Mouse (Mus musculus) CH12.LX (cell line): ENCODE measurements around the gene Arhgap45. TPM values are rescaled to one million over a fixed set of nuclear protein-coding genes. Genes with fewer than 3 reads are reported as not detected.

Experiments
- DNase-seq: peaks from one replicate; pipeline ENCODE4 v3.0.0-alpha.2; 2013; ENCODE audit errors: extremely low read depth
- H3K27ac ChIP-seq: 2 replicates; pipeline ENCODE4 v1.5.1; 2012; ENCODE audit warnings: low read depth, mild to moderate bottlenecking, control low read depth, moderate library complexity; ENCODE audit not compliant: insufficient read depth
- H3K27me3 ChIP-seq: replicated peaks from 2 replicates; pipeline ENCODE3; 2012; ENCODE audit warnings: inconsistent platforms
- H3K36me3 ChIP-seq, 2 experiments: replicated peaks in 1 of 2; 2 replicates each; pipeline versions ENCODE3 to v1.6.1; 2012; ENCODE audit warnings: inconsistent platforms in 1 of 2, low read length in 1 of 2, mild to moderate bottlenecking in 1 of 2, mixed read lengths in 1 of 2, moderate library complexity in 1 of 2; ENCODE audit not compliant: control insufficient read depth in 1 of 2, insufficient read depth in 1 of 2
- H3K4me1 ChIP-seq, 2 experiments: 2 replicates each; pipeline ENCODE4 v1.6.1; 2012; ENCODE audit warnings: inconsistent platforms in 1 of 2, moderate library complexity in 1 of 2; ENCODE audit not compliant: insufficient read depth in 2 of 2, control insufficient read depth in 1 of 2
- H3K4me2 ChIP-seq: 2 replicates; pipeline ENCODE4 v1.6.1; 2012; ENCODE audit warnings: low read depth, mild to moderate bottlenecking, control low read depth; ENCODE audit not compliant: poor library complexity, insufficient read depth, severe bottlenecking
- H3K4me3 ChIP-seq, 3 experiments: fragments of 150-350 bp in 1 of 3; sonication (generic) in 1 of 3; replicated peaks in 1 of 3; 2 replicates each; pipeline versions ENCODE3 to v1.5.1; 2011 to 2012; ENCODE audit warnings: low read depth in 2 of 3, low read length in 2 of 3, mild to moderate bottlenecking in 2 of 3, moderate library complexity in 2 of 3, control low read depth in 1 of 3, improper control_type of control experiment in 1 of 3, inconsistent platforms in 1 of 3, mixed read lengths in 1 of 3; ENCODE audit not compliant: poor library complexity in 1 of 3
- H3K79me2 ChIP-seq: replicated peaks from 2 replicates; pipeline ENCODE4 v1.6.1; 2012; ENCODE audit warnings: mild to moderate bottlenecking, moderate library complexity; ENCODE audit not compliant: control insufficient read depth, poor library complexity, insufficient read depth, severe bottlenecking; ENCODE audit errors: extremely low read depth
- H3K9ac ChIP-seq: 2 replicates; pipeline ENCODE4 v1.6.1; 2012; ENCODE audit warnings: low read depth, mild to moderate bottlenecking, control low read depth, moderate library complexity; ENCODE audit not compliant: insufficient read depth
- H3K9me3 ChIP-seq: replicated peaks from 2 replicates; pipeline ENCODE3; 2012; ENCODE audit warnings: low read length, inconsistent platforms, mixed read lengths
- BHLHE40 ChIP-seq: IDR thresholded peaks from 2 replicates; pipeline ENCODE4 v1.6.1; 2011; ENCODE audit warnings: mild to moderate bottlenecking, low read depth, low read length, improper control_type of control experiment
- ELF1 ChIP-seq: IDR thresholded peaks from 2 replicates; pipeline ENCODE4 v1.6.1; 2014; ENCODE audit warnings: low read depth, mild to moderate bottlenecking, inconsistent platforms, low read length, improper control_type of control experiment
- EP300 ChIP-seq: IDR thresholded peaks from 2 replicates; pipeline ENCODE4 v1.6.1; 2011; ENCODE audit warnings: low read length, improper control_type of control experiment
- ETS1 ChIP-seq: conservative IDR thresholded peaks from 2 replicates; pipeline ENCODE4 v1.6.1; 2012; ENCODE audit warnings: low read depth, mild to moderate bottlenecking, inconsistent platforms, low read length, improper control_type of control experiment, moderate library complexity
- GABPA ChIP-seq: IDR thresholded peaks from 2 replicates; pipeline ENCODE4 v1.6.1; 2012; ENCODE audit warnings: low read depth, low read length, improper control_type of control experiment, inconsistent platforms; ENCODE audit not compliant: insufficient replicate concordance
- HCFC1 ChIP-seq: IDR thresholded peaks from 2 replicates; pipeline ENCODE4 v1.6.1; 2012; ENCODE audit warnings: low read depth, mild to moderate bottlenecking, inconsistent platforms, low read length, improper control_type of control experiment
- JUND ChIP-seq: conservative IDR thresholded peaks from 2 replicates; pipeline ENCODE4 v1.6.1; 2011; ENCODE audit warnings: low read depth, low read length, improper control_type of control experiment
- MAZ ChIP-seq: IDR thresholded peaks from 2 replicates; pipeline ENCODE4 v1.6.1; 2012; ENCODE audit warnings: low read depth, mild to moderate bottlenecking, inconsistent platforms, low read length, improper control_type of control experiment, moderate library complexity
- MXI1 ChIP-seq: IDR thresholded peaks from 2 replicates; pipeline ENCODE4 v1.6.1; 2011; ENCODE audit warnings: mild to moderate bottlenecking, low read depth, low read length, improper control_type of control experiment
- MYC ChIP-seq: IDR thresholded peaks from 2 replicates; pipeline ENCODE4 v1.6.1; 2011; ENCODE audit warnings: low read depth, mild to moderate bottlenecking, improper control_type of control experiment, low read length
- NELFE ChIP-seq: IDR thresholded peaks from 2 replicates; pipeline ENCODE4 v1.6.1; 2011; ENCODE audit warnings: low read depth, low read length, improper control_type of control experiment
- POLR2A ChIP-seq: IDR thresholded peaks from 2 replicates; pipeline ENCODE4 v1.6.1; 2011; ENCODE audit warnings: low read depth, mild to moderate bottlenecking, improper control_type of control experiment, low read length
- POLR2AphosphoS2 ChIP-seq: IDR thresholded peaks from 2 replicates; pipeline ENCODE4 v1.6.1; 2011; ENCODE audit warnings: low read depth, low read length, improper control_type of control experiment
- RCOR1 ChIP-seq: conservative IDR thresholded peaks from 2 replicates; pipeline ENCODE4 v1.6.1; 2012; ENCODE audit warnings: low read depth, mild to moderate bottlenecking, inconsistent platforms, low read length, improper control_type of control experiment
- TBP ChIP-seq: conservative IDR thresholded peaks from 2 replicates; pipeline ENCODE4 v1.6.1; 2011; ENCODE audit warnings: low read depth, low read length, improper control_type of control experiment
- TCF12 ChIP-seq: IDR thresholded peaks from 2 replicates; pipeline ENCODE4 v1.6.1; 2014; ENCODE audit warnings: low read depth, mild to moderate bottlenecking, inconsistent platforms, low read length, improper control_type of control experiment
- UBTF ChIP-seq: IDR thresholded peaks from 2 replicates; pipeline ENCODE4 v1.6.1; 2012; ENCODE audit warnings: low read depth, mild to moderate bottlenecking, inconsistent platforms, low read length, improper control_type of control experiment, moderate library complexity
- USF1 ChIP-seq: IDR thresholded peaks from 2 replicates; pipeline ENCODE4 v1.6.1; 2014; ENCODE audit warnings: low read depth, mild to moderate bottlenecking, inconsistent platforms, low read length, improper control_type of control experiment
- ZMIZ1 ChIP-seq: IDR thresholded peaks from 2 replicates; pipeline ENCODE4 v1.6.1; 2012; ENCODE audit warnings: low read depth, mild to moderate bottlenecking, inconsistent platforms, low read length, improper control_type of control experiment
- ZNF384 ChIP-seq: IDR thresholded peaks from 2 replicates; pipeline ENCODE4 v1.6.1; 2012; ENCODE audit warnings: low read depth, low read length, improper control_type of control experiment, inconsistent platforms
- dilution Hi-C: fragments of 300-500 bp; cut with MboI; formaldehyde crosslinking; loops from 2 replicates; pipeline ENCODE4 v1.14.3; 2020; ENCODE audit warnings: low sequenced_read_pairs; ENCODE audit not compliant: extremely low pct_unique_long_range_greater_than_20kb, extremely low pct_ligation_motif_present
- in situ Hi-C: fragments of 300-500 bp; cut with MboI; formaldehyde crosslinking; loops from 3 replicates; pipeline ENCODE4 v1.14.3; 2019; ENCODE audit warnings: low sequenced_read_pairs, low pct_ligation_motif_present, low pct_unique_long_range_greater_than_20kb, mixed read lengths
- polyA plus RNA-seq: library from polyadenylated mRNA; unstranded; fragments of >175 nt; gene quantifications from 2 replicates; pipeline ENCODE4 v1.2.1, GENCODE M21; 2012; ENCODE audit warnings: low read depth; ENCODE audit not compliant: insufficient read length
- total RNA-seq, 2 experiments: library from RNA; depleted of rRNA; stranded (reverse); fragments of 300-350 nt in 1 of 2; fragments of >200 nt in 1 of 2; gene quantifications; 2 replicates each; pipeline ENCODE4 v1.2.3; 2012 to 2014

Gene Arhgap45
- total and polyA plus RNA-seq, 3 experiments: 10.3 to 25.9 (median 20.2) TPM

DNA sequence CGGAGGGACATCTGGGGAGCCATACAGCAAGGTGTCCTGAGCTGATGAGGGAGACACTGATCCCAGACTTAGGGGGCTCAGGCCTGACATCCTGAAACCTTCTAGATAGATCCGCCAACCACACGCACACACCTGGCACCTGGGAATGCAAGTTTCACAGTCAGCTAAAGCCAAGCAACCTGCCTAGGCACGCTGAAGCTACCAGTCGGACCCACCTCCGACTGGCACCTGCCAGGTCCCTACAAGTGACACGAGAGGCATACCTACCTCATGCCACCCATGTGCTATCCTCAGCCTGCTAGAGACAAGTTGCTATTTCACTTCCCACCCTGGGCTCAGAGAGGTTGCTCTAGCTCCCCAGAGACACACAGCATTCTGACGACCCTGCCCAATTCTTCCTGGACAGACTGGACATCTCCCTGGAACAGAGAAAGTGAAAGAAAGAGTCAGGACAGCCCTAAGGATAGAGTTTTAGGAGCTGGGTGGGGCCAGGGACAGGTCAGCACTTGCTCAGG, 27.1 kb upstream of the Arhgap45 start:
- no peak for DNase-seq
- H3K4me1 ChIP-seq: peaks cover 12 to 41% of the 10 kb centered on the region in 2 experiments
- H3K79me2 ChIP-seq: no peaks in the 10 kb centered on the region
- H3K9me3 ChIP-seq: peaks cover 14% of the 10 kb centered on the region
- peaks cover 3% of the 10 kb centered on the region for H3K27me3 ChIP-seq
- TF ChIP-seq ZNF384 (no peak), MAZ (no peak), RCOR1 (no peak), ELF1 (no peak), ZMIZ1 (no peak), NELFE (no peak), POLR2AphosphoS2 (no peak), TCF12 (no peak), ETS1 (no peak), UBTF (no peak), EP300 (no peak), HCFC1 (no peak), GABPA (no peak), JUND (no peak), USF1 (no peak), MYC (no peak), MXI1 (no peak), BHLHE40 (no peak), TBP (no peak), POLR2A (no peak)
- peak overlapping the region; percentile 58 to 67 (median 66) for H3K4me3 ChIP-seq
- H3K9ac ChIP-seq: 0 out of 2 replicates have a peak overlapping the region, but pooled peaks have one; percentile 35
- in situ Hi-C loops (loop anchor here (5.0 kb wide), 2 partner anchors 123 to 153 kb away; partner anchors contain the start of gene Cbarp), dilution Hi-C loops (no loop called here)
- H3K4me2 ChIP-seq: peak overlapping the region; percentile 27; the same call in 1 of the 2 replicates
- peaks cover 20 to 37% of the 10 kb centered on the region in 2 experiments for H3K36me3 ChIP-seq
- no peak overlapping the region for H3K27ac ChIP-seq

DNA sequence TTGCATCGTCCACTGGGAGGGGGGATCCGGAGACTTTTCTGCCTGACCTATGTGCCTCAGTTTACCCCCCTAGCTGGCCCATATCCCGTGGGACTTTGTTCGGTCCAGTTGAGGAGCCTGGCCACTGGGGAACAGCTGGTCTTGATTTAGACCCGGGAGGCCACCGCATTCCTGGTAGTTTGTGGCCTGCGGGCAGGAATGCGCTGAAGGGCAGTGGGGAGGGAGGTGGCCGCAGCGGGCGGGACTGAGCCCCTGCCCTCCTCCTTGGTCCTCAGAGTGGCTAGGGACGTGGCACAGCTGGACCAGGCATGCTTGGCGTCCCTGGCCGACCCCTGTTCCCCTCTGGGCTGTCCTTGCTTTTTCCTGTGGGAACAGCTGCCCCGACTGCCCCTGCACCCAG, 26.6 kb upstream of the Arhgap45 start:
- Histone ChIP-seq H3K4me3 (no peak overlapping the region), H3K4me2 (no peak overlapping the region), H3K4me1 (peaks cover 12 to 45% of the 10 kb centered on the region in 2 experiments), H3K79me2 (no peaks in the 10 kb centered on the region), H3K36me3 (peaks cover 21 to 41% of the 10 kb centered on the region in 2 experiments), H3K27ac (no peak overlapping the region), H3K9me3 (peaks cover 14% of the 10 kb centered on the region), H3K9ac (no peak overlapping the region), H3K27me3 (peaks cover 3% of the 10 kb centered on the region)
- in situ Hi-C loops: loop anchor here (5.0 kb wide), 2 partner anchors 122 to 152 kb away; partner anchors contain the start of gene Cbarp
- dilution Hi-C loops: no loop called here
- TF ChIP-seq ETS1: no peak
- no peak for TF ChIP-seq MXI1
- no peak for DNase-seq
